Mouse (Mus musculus): ENCODE data around the gene Gm45716.

Gene Gm45716

DNA sequence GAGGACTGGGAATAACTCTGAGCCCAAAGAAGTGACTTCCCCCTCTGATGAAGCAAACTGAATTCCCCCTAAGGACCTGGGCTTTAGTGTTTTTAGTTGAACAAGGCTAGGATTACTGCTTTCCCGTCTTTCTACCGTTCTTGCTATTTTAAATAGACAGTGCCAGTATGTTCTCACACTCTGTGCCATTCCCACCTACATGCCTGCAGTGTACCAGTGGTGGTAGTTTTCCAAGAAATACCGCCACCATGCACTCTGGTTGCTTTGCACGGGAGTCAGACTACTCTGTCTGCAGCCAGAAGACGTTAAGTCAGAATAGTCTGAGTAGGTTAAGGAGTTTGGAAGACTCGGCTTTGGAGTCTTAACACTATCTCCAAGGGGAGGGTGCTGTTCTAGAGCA is 96.1 kb downstream of the Gm45716 start:
- no peak for DNase-seq (ENCODE audit: low spot score)

DNA sequence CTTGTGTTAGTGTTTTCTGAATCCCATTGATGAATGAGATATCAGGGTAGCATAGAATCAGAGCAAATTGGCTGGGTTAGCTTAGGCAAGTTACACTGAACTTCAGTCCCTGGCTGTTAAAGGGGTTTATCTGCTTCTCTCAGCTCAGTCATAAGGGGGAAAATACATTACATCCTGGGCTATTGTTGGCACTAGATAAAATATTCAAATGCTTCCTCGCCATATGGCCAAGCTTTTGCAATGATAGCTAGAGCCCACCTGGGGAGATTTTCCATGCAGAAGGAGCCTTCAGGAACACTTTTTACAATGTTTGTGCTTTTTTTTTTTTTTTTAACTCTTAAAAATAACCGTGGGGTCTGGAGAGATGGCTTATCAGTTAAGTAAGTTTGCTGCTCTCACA is 96.6 kb downstream of the Gm45716 start:
- DNase-seq (ENCODE audit: low spot score) = no peak

GRCm38 (mm10) chr11:90284623-90285022 is 97.1 kb downstream of the Gm45716 start:
- no peak for DNase-seq (ENCODE audit: low spot score)

GRCm38 (mm10) chr11:90286550-90287154 is 99.2 kb downstream of the Gm45716 start:
- no peak for DNase-seq (ENCODE audit: low spot score)

DNA sequence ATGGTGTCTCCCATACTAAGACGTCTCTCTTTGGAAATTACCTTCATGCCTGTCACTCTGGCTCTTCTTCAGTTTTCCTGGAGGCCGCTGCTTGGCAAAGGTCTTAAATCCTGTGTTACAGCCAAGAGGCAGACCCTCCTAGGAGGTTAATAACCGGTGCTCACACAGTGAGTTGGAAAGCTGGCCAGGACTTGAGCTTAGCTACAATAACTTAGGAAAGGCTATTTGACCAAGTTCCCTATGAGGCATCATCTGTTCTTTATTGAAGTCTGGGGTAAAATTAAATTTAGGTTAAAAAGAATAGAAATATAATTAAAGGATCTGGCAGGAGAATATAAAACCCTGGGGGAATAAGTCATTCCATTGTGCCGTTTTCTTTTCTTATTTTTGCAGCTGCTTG is 103.7 kb downstream of the Gm45716 start:
- no peak for DNase-seq (ENCODE audit: low spot score)

- no peak for DNase-seq (ENCODE audit: low spot score)
Observed at GRCm38 (mm10) chr11:90292766-90293165, 105.3 kb downstream of the Gm45716 start.

- DNase-seq (ENCODE audit: low spot score) = no peak
Observed at GRCm38 (mm10) chr11:90294622-90295021, 107.1 kb downstream of the Gm45716 start.

Measured in testis, postnatal 14 days (tissue).